Mouse (Mus musculus) heart, adult 2 months (tissue): ENCODE measurements around the gene Fndc1. TPM values are rescaled to one million over a fixed set of nuclear protein-coding genes. Genes with fewer than 3 reads are reported as not detected.

Source experiments
- DNase-seq, 2 experiments: peaks; one replicate each; pipeline ENCODE4 v3.0.0; 2021
- H3K27ac ChIP-seq: fragments of 200-600 bp; 2 replicates; pipeline ENCODE4 v1.8.1; 2022
- H3K27me3 ChIP-seq: fragments of 200-500 bp; 2 replicates; pipeline ENCODE4 v1.6.1; 2012; ENCODE audit warnings: mild to moderate bottlenecking, low read length, inconsistent platforms, mixed read lengths; ENCODE audit not compliant: control insufficient read depth, insufficient read depth
- H3K36me3 ChIP-seq: fragments of 200-500 bp; 2 replicates; pipeline ENCODE4 v1.6.1; 2012; ENCODE audit warnings: low read length, inconsistent platforms; ENCODE audit not compliant: control insufficient read depth, insufficient read depth
- H3K4me1 ChIP-seq: fragments of 200-500 bp; 2 replicates; pipeline ENCODE4 v1.6.1; 2011; ENCODE audit warnings: low read length; ENCODE audit not compliant: control insufficient read depth, insufficient read depth
- H3K4me3 ChIP-seq: fragments of 200-600 bp; 2 replicates; pipeline ENCODE4 v1.8.1; 2022
- H3K79me2 ChIP-seq: fragments of 200-500 bp; replicated peaks from 2 replicates; pipeline ENCODE4 v1.6.1; 2012; ENCODE audit warnings: mild to moderate bottlenecking, inconsistent platforms, low read length, moderate library complexity, mixed read lengths; ENCODE audit not compliant: control insufficient read depth, insufficient read depth
- H3K9ac ChIP-seq: fragments of 200-500 bp; 2 replicates; pipeline ENCODE4 v1.6.1; 2012; ENCODE audit warnings: low read depth, mild to moderate bottlenecking, control low read depth, inconsistent platforms, low read length, mixed read lengths
- CTCF ChIP-seq: fragments of 200-600 bp; IDR thresholded peaks from 2 replicates; pipeline ENCODE4 v1.8.1; 2022; ENCODE audit warnings: antibody characterized with exemption, mild to moderate bottlenecking, moderate library complexity
- EP300 ChIP-seq: fragments of 200-500 bp; IDR thresholded peaks from 2 replicates; pipeline ENCODE4 v1.6.1; 2011; ENCODE audit warnings: low read depth, low read length, control low read depth; ENCODE audit not compliant: insufficient read depth
- POLR2A ChIP-seq: fragments of 200-500 bp; IDR thresholded peaks from 2 replicates; pipeline ENCODE4 v1.6.1; 2011; ENCODE audit warnings: mild to moderate bottlenecking, low read depth, low read length, control low read depth; ENCODE audit not compliant: insufficient read depth
- WGBS: fragments of 180-500 bp; shearing (Covaris S2); methylation state at CpG from one replicate; pipeline ENCODE4 v1.1.7; 2018; 5-methylcytosine and 5-hydroxymethylcytosine counted together
- intact Hi-C: fragments of 180-260 bp; cut with DNase I; formaldehyde crosslinking; loops from one replicate; pipeline ENCODE4 v1.15.1; 2025
- polyA plus RNA-seq: library from polyadenylated mRNA; depleted of rRNA; stranded (reverse); fragments of >200 nt; gene quantifications from 2 replicates; pipeline ENCODE4 v1.2.3, GENCODE M21; 2012
- total RNA-seq, 2 experiments: library from RNA; stranded (reverse); gene quantifications; 2 replicates each; pipeline ENCODE4 v1.2.3; 2021

Fndc1 gene
- total and polyA plus RNA-seq, 3 experiments = 8.5 to 15.4 (median 11.5) TPM

- Histone ChIP-seq H3K27me3 (peaks cover 4% of the 10 kb centered on the region), H3K36me3 (no peaks in the 10 kb centered on the region), H3K4me1 (peaks cover 2% of the 10 kb centered on the region), H3K27ac (no peak overlapping the region), H3K79me2 (no peaks in the 10 kb centered on the region), H3K9ac (no peak overlapping the region), H3K4me3 (peak overlapping the region; percentile 48)
- WGBS = 16% methylated on average over 16 of the region's 16 CpGs
- TF ChIP-seq CTCF = no peak
- TF ChIP-seq POLR2A = no peak
- no peak for TF ChIP-seq EP300
- DNase-seq = peak in 1 of 2 experiments; percentile 35
- intact Hi-C loops = loop anchor here (5.0 kb wide), 1 partner anchor 385 kb away; no protein-coding TSS in a partner anchor
These were observed 484 bp upstream of the Fndc1 start for GRCm38 (mm10) chr17:7827586-7827985.

- peak; percentile 54 to 66 for DNase-seq
- 30% methylated on average over 9 of the region's 9 CpGs for WGBS
- H3K4me3 ChIP-seq = no peak overlapping the region
- H3K4me1 ChIP-seq = peaks cover 2% of the 10 kb centered on the region
- no peak overlapping the region for H3K9ac ChIP-seq
- peaks cover 4% of the 10 kb centered on the region for H3K27me3 ChIP-seq
- H3K79me2 ChIP-seq = no peaks in the 10 kb centered on the region
- H3K36me3 ChIP-seq = no peaks in the 10 kb centered on the region
- intact Hi-C loops = loop anchor here (5.0 kb wide), 1 partner anchor 383 kb away; no protein-coding TSS in a partner anchor
- no peak overlapping the region for H3K27ac ChIP-seq
- TF ChIP-seq EP300 (no peak), CTCF (no peak), POLR2A (no peak)
These were observed 1.7 kb downstream of the Fndc1 start for GRCm38 (mm10) chr17:7825416-7825815.

- no peak for TF ChIP-seq EP300
- TF ChIP-seq POLR2A = no peak
- TF ChIP-seq CTCF = peak; percentile 88
- Histone ChIP-seq H3K36me3 (no peaks in the 10 kb centered on the region), H3K79me2 (no peaks in the 10 kb centered on the region), H3K9ac (no peak overlapping the region), H3K4me3 (no peak overlapping the region), H3K27ac (no peak overlapping the region), H3K27me3 (peaks cover under 1% of the 10 kb centered on the region), H3K4me1 (peaks cover 2% of the 10 kb centered on the region)
- intact Hi-C loops = loop anchor here (5.0 kb wide), 1 partner anchor 224 kb away; no protein-coding TSS in a partner anchor
- peak in 1 of 2 experiments; percentile 70 for DNase-seq
- WGBS = 34% methylated on average over 17 of the region's 17 CpGs
These were observed 5.4 kb downstream of the Fndc1 start for GRCm38 (mm10) chr17:7821553-7822186.

- WGBS = 85% methylated on average over 7 of the region's 7 CpGs
- TF ChIP-seq EP300 (no peak), CTCF (no peak), POLR2A (no peak)
- H3K27ac ChIP-seq = no peak overlapping the region
These were observed 6.9 kb downstream of the Fndc1 start for GRCm38 (mm10) chr17:7820176-7820575.

GRCm38 (mm10) chr17:7816602-7817001 lies 10.5 kb downstream of the Fndc1 start:
- no peak for DNase-seq
- no peaks in the 10 kb centered on the region for H3K4me1 ChIP-seq
- H3K9ac ChIP-seq = no peak overlapping the region
- TF ChIP-seq POLR2A (no peak), CTCF (no peak), EP300 (no peak)
- no peaks in the 10 kb centered on the region for H3K36me3 ChIP-seq
- 69% methylated on average over 2 of the region's 2 CpGs for WGBS
- intact Hi-C loops = no loop called here
- no peaks in the 10 kb centered on the region for H3K27me3 ChIP-seq
- no peaks in the 10 kb centered on the region for H3K79me2 ChIP-seq
- H3K4me3 ChIP-seq = no peak overlapping the region
- no peak overlapping the region for H3K27ac ChIP-seq

More at GRCm38 (mm10) chr17:7820176-7820575, 6.9 kb downstream of the Fndc1 start:
- Histone ChIP-seq H3K27me3 (no peaks in the 10 kb centered on the region), H3K4me3 (no peak overlapping the region), H3K79me2 (no peaks in the 10 kb centered on the region), H3K36me3 (no peaks in the 10 kb centered on the region), H3K4me1 (peaks cover 2% of the 10 kb centered on the region), H3K9ac (no peak overlapping the region)
- intact Hi-C loops = loop anchor here (5.0 kb wide), 1 partner anchor 223 kb away; no protein-coding TSS in a partner anchor
- no peak for DNase-seq

GRCm38 (mm10) chr17:7814433-7814832 lies 12.7 kb downstream of the Fndc1 start:
- no peaks in the 10 kb centered on the region for H3K4me1 ChIP-seq
- intact Hi-C loops = no loop called here

More at GRCm38 (mm10) chr17:7814433-7814832, 12.7 kb downstream of the Fndc1 start:
- no peak for TF ChIP-seq CTCF
- TF ChIP-seq EP300 = no peak
- TF ChIP-seq POLR2A = no peak
- no peaks in the 10 kb centered on the region for H3K27me3 ChIP-seq
- H3K79me2 ChIP-seq = no peaks in the 10 kb centered on the region
- no peaks in the 10 kb centered on the region for H3K36me3 ChIP-seq
- H3K4me3 ChIP-seq = no peak overlapping the region
- 52% methylated on average over 3 of the region's 3 CpGs for WGBS
- H3K9ac ChIP-seq = no peak overlapping the region
- H3K27ac ChIP-seq = no peak overlapping the region
- no peak for DNase-seq
